Comparison of ENCODE assay signal across 9 mouse cellular contexts in the genomic region with DNA sequence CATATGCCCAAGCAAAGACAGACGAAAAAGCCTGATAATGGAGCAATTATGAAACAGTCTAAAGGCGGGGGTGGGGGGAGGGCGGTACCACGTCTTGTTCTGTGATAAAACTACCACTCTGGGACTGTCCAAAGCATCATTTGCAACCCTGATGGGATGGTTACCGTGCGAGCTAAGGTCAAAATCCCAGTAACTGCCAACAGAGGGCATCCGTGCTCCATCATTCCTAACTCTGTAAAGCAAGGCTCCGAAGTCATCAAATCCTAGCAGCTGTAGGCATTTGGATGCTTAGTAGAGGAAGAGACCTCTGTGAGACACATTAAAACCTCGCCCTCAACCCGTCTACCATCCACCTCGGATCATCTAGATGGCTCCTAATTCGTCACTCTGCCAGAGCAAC.
DNase-seq lines count a peak whose midpoint lies in the region; ATAC-seq and TF ChIP-seq lines count a peak whose summit lies in the region.
"Had no signal": no experiment of that assay in that cellular context is flagged by ENCODE, and none has a peak within 500 bp of the region (broad histone marks: within the 10 kb centered on the region; RNA-seq: fewer than 3 reads in every experiment).

No protein-coding gene starts in this region.

- H3K4me3 ChIP-seq in kidney, embryonic 15.5 days (replicated peaks) = no peak overlapping the region
- no peak overlapping the region for H3K4me3 ChIP-seq in limb, embryonic 14.5 days (replicated peaks; ENCODE audit: low read length)
- H3K4me3 ChIP-seq: embryonic facial prominence, embryonic 15.5 days had no signal

- H3K4me1 ChIP-seq in kidney, embryonic 15.5 days = peaks cover 27% of the 10 kb centered on the region
- H3K4me1 ChIP-seq in limb, embryonic 14.5 days (ENCODE audit: control insufficient read depth, insufficient read depth, low read length) = peaks cover 10% of the 10 kb centered on the region

- 16% methylated on average over 12 of the region's 12 CpGs for WGBS in kidney, embryonic 15.5 days
- 16% methylated on average over 12 of the region's 12 CpGs for WGBS in limb, embryonic 14.5 days

- ATAC-seq in kidney, embryonic 15.5 days (replicated peaks; ENCODE audit: low FRiP score) = 0 out of 2 replicates have a peak, but pooled peaks have one; percentile 15
- ATAC-seq in limb, embryonic 14.5 days (ENCODE audit: low FRiP score, low read depth) = no peak; the same call in 1 of the 2 replicates

- no peak overlapping the region for H3K27ac ChIP-seq in kidney, embryonic 15.5 days
- H3K27ac ChIP-seq in limb, embryonic 14.5 days (replicated peaks; ENCODE audit: low read depth, low read length) = no peak overlapping the region
- H3K27ac ChIP-seq: embryonic facial prominence, embryonic 15.5 days had no signal

- H3K9me3 ChIP-seq in kidney, embryonic 15.5 days (replicated peaks) = no peaks in the 10 kb centered on the region
- H3K9me3 ChIP-seq in limb, embryonic 14.5 days (ENCODE audit: control insufficient read depth, low read length) = no peaks in the 10 kb centered on the region
- H3K9me3 ChIP-seq: embryonic facial prominence, embryonic 15.5 days had no signal

- 0 out of 2 replicates have a peak, but pooled peaks have one; percentile 20 for TF ChIP-seq POLR2A in limb, embryonic 14.5 days (IDR thresholded peaks at IDR 0.05; ENCODE audit: borderline replicate concordance, extremely low read depth, insufficient read depth, insufficient read length)

- H3K4me2 ChIP-seq in kidney, embryonic 15.5 days = no peak overlapping the region
- H3K4me2 ChIP-seq in limb, embryonic 14.5 days (replicated peaks; ENCODE audit: low read depth, low read length, severe bottlenecking) = no peak overlapping the region
- H3K4me2 ChIP-seq: embryonic facial prominence, embryonic 15.5 days had no signal

- peak; percentile 45 for DNase-seq in ovary, postnatal 36 days (ENCODE audit: low spot score)
- no peak for DNase-seq in ovary, postnatal 10 days (ENCODE audit: low spot score)
- DNase-seq in adrenal gland, adult 8-10 months = peak; percentile 21
- DNase-seq in embryo, embryonic 11 days = peak; percentile 77
- peak; percentile 75 for DNase-seq in limb, embryonic 14.5 days (ENCODE audit: low spot score)
- DNase-seq in retina, postnatal 7 days (ENCODE audit: low read depth, low spot score) = peak; percentile 45
- DNase-seq in thymus, postnatal 36 days = no peak

- no peak overlapping the region for H3K9ac ChIP-seq in kidney, embryonic 15.5 days
- no peak overlapping the region for H3K9ac ChIP-seq in limb, embryonic 14.5 days (ENCODE audit: low read depth, low read length, severe bottlenecking)
- H3K9ac ChIP-seq: embryonic facial prominence, embryonic 15.5 days had no signal

- H3K27me3 ChIP-seq in kidney, embryonic 15.5 days = no peaks in the 10 kb centered on the region
- no peaks in the 10 kb centered on the region for H3K27me3 ChIP-seq in limb, embryonic 14.5 days (ENCODE audit: control insufficient read depth, insufficient read depth, low read length)

- no peaks in the 10 kb centered on the region for H3K36me3 ChIP-seq in kidney, embryonic 15.5 days
- H3K36me3 ChIP-seq in limb, embryonic 14.5 days (ENCODE audit: control insufficient read depth, insufficient read depth, low read length) = no peaks in the 10 kb centered on the region
- H3K36me3 ChIP-seq: embryonic facial prominence, embryonic 15.5 days had no signal

Comparison
In these comparisons a context has a peak if more than half of its experiments do, and no peak if none do; other contexts are left out.
1. DNase-seq: peak in ovary, postnatal 36 days (single experiment), adrenal gland, adult 8-10 months (single experiment), embryo, embryonic 11 days (single experiment), limb, embryonic 14.5 days (single experiment) and retina, postnatal 7 days (single experiment); none in ovary, postnatal 10 days (single experiment) and thymus, postnatal 36 days (0 of 2).